Mouse (Mus musculus): ENCODE results near the gene Nacc2.

Nacc2 gene

GRCm38 (mm10) chr2:26139545-26140206 lies 16.7 kb upstream of the Nacc2 start:
- no peak for DNase-seq (ENCODE audit: low read depth)

GRCm38 (mm10) chr2:26139034-26139544 lies 16.1 kb upstream of the Nacc2 start:
- no peak for DNase-seq (ENCODE audit: low read depth)

- peak; percentile 66 for DNase-seq (ENCODE audit: low read depth)
Observed at GRCm38 (mm10) chr2:26138252-26139033, 15.4 kb upstream of the Nacc2 start.

- DNase-seq (ENCODE audit: low read depth) = no peak
Observed at GRCm38 (mm10) chr2:26134591-26134990, 11.6 kb upstream of the Nacc2 start.

GRCm38 (mm10) chr2:26132628-26133551 lies 9.9 kb upstream of the Nacc2 start:
- no peak for DNase-seq (ENCODE audit: low read depth)

GRCm38 (mm10) chr2:26131327-26131726 lies 8.3 kb upstream of the Nacc2 start:
- no peak for DNase-seq (ENCODE audit: low read depth)

- no peak for DNase-seq (ENCODE audit: low read depth)
Observed at GRCm38 (mm10) chr2:26129962-26130361, 6.9 kb upstream of the Nacc2 start.

- DNase-seq (ENCODE audit: low read depth) = no peak
Observed at GRCm38 (mm10) chr2:26129346-26129745, 6.3 kb upstream of the Nacc2 start.

- no peak for DNase-seq (ENCODE audit: low read depth)
Observed at GRCm38 (mm10) chr2:26122171-26123078, 595 bp downstream of the Nacc2 start.

- DNase-seq (ENCODE audit: low read depth) = no peak
Observed at GRCm38 (mm10) chr2:26121541-26122083, 1.4 kb downstream of the Nacc2 start.

GRCm38 (mm10) chr2:26119626-26120025 lies 3.4 kb downstream of the Nacc2 start:
- DNase-seq (ENCODE audit: low read depth) = no peak

GRCm38 (mm10) chr2:26119310-26119592 lies 3.8 kb downstream of the Nacc2 start:
- DNase-seq (ENCODE audit: low read depth) = no peak

- DNase-seq (ENCODE audit: low read depth) = no peak
Observed at GRCm38 (mm10) chr2:26118584-26119309, 4.3 kb downstream of the Nacc2 start.

GRCm38 (mm10) chr2:26117580-26117979 lies 5.4 kb downstream of the Nacc2 start:
- DNase-seq (ENCODE audit: low read depth) = no peak

- no peak for DNase-seq (ENCODE audit: low read depth)
Observed at GRCm38 (mm10) chr2:26116550-26116949, 6.5 kb downstream of the Nacc2 start.

- no peak for DNase-seq (ENCODE audit: low read depth)
Observed at GRCm38 (mm10) chr2:26115215-26115614, 7.8 kb downstream of the Nacc2 start.

- no peak for DNase-seq (ENCODE audit: low read depth)
Observed at GRCm38 (mm10) chr2:26108237-26108636, 14.8 kb downstream of the Nacc2 start.

- no peak for DNase-seq (ENCODE audit: low read depth)
Observed at GRCm38 (mm10) chr2:26107011-26107410, 16.0 kb downstream of the Nacc2 start.

- DNase-seq (ENCODE audit: low read depth) = no peak
Observed at GRCm38 (mm10) chr2:26106233-26106632, 16.8 kb downstream of the Nacc2 start.

GRCm38 (mm10) chr2:26100296-26100695 lies 22.7 kb downstream of the Nacc2 start:
- no peak for DNase-seq (ENCODE audit: low read depth)
